Mouse (Mus musculus): Measurements from ENCODE around the gene Rmdn3. TPM values are rescaled to one million over a fixed set of nuclear protein-coding genes. Genes with fewer than 3 reads are reported as not detected.

Gene Rmdn3
- polyA plus RNA-seq, 1 experiment: 20.7 TPM

DNA sequence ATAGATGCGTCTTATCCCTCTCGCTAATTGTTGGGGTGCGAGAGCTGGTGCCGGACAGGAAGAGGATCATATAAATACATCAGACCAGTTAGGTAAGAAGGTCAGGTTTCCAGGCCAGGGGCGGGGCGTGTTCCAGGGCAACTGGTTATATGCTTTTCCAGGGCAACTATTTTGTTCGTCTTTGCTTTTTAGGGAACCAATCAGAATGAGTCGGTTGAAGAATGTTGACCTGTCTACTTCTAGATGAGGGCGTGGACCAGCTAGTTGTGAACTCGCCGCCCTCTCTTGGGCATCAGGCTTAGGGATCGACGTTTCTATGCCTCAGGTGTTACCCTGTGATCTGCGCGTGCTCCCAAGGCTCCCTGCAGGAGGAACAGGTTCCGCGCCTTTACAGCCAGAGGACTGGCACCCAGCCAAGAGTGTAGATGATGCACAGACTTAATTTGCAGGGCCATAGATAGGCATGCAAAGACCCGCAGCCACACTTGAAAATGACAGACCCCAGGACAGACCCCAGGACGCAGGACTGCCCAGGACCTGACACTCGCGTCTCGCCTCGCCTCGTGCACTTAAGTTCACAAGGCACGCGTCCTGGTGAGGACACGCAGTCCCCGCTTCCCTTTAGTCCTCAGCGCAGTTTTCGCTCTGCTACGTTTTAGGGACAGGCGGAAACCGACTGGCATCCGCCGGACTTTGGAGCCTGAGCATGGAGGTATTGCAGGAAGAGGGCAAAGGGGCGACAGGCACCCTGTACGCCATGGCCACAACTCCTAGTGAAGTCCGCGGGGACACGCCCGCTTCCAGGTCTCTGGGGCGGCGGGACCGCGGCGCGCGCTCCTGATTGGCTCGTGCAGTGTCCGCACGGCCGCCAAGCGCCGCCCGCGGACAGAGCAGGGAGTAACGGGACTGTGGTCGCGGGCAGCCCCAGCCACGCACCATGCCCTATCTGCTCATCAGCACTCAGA lies 10.3 kb upstream of the Rmdn3 start, which contains the start of gene Gchfr:
Gchfr (plus strand) TSS at position 873 of the 965 bp plus-strand sequence.
- Histone ChIP-seq H3ac (ENCODE audit: control insufficient read depth, insufficient read length) (peak within 1 kb of the TSS; percentile 14), H3K27me3 (ENCODE audit: control insufficient read depth, insufficient read depth, insufficient read length) (no peaks in the 10 kb centered on the region)

DNA sequence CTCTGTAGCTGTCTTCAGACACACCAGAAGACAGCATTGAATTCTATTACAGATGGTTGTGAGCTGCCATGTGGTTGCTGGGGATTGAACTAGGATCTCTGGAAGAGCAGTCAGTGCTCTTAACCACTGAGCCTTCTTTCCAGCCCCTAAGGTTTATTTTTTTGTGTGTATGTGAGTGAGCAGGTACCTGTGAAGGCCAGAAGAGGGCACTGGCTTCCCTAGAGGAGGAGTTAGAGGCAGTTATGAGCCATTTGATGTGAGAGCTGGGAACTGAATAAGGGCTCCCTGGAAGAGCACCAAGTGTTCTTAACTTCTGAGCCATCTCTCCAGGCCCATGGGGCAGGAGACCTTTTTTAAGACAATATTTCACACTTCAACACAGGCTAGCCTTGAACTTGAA lies 8.6 kb upstream of the Rmdn3 start:
- no peaks in the 10 kb centered on the region for H3K79me2 ChIP-seq (ENCODE audit: control insufficient read depth, insufficient read depth)
- H3ac ChIP-seq (ENCODE audit: control insufficient read depth, insufficient read length): no peak overlapping the region
- no peaks in the 10 kb centered on the region for H3K36me3 ChIP-seq (ENCODE audit: control insufficient read depth, insufficient read depth)
- no peak overlapping the region for H3K4me3 ChIP-seq
- H3K4me2 ChIP-seq (ENCODE audit: low read depth): no peak overlapping the region
- no peaks in the 10 kb centered on the region for H3K27me3 ChIP-seq (ENCODE audit: control insufficient read depth, insufficient read depth, insufficient read length)
- TF ChIP-seq TCF12 (IDR thresholded peaks at IDR 0.05; ENCODE audit: insufficient read depth, poor library complexity, severe bottlenecking): no peak
- no peak for TF ChIP-seq E2F4 (IDR thresholded peaks at IDR 0.05; ENCODE audit: insufficient read depth)
- no peak for TF ChIP-seq MYOG (IDR thresholded peaks at IDR 0.05; ENCODE audit: control insufficient read depth in 1 of 3, insufficient read depth in 1 of 3, insufficient read length in 2 of 3, low read depth in 2 of 3)
- TF ChIP-seq TCF3 (IDR thresholded peaks at IDR 0.05; ENCODE audit: insufficient read length, low read depth): no peak
- TF ChIP-seq POLR2A (IDR thresholded peaks at IDR 0.05; ENCODE audit: insufficient read length, low read depth): no peak
- TF ChIP-seq MYOD1 (IDR thresholded peaks at IDR 0.05; ENCODE audit: control insufficient read depth in 1 of 3, insufficient read length in 2 of 3, low read depth in 2 of 3): no peak
- TF ChIP-seq REST (IDR thresholded peaks at IDR 0.05; ENCODE audit: insufficient read depth, insufficient read length): no peak
- no peak for TF ChIP-seq CEBPB (IDR thresholded peaks at IDR 0.05; ENCODE audit: insufficient read depth, poor library complexity, severe bottlenecking)
- no peak for TF ChIP-seq MAX (IDR thresholded peaks at IDR 0.05; ENCODE audit: low read depth)
- no peak for TF ChIP-seq USF1 (IDR thresholded peaks at IDR 0.05; ENCODE audit: low read depth)
- no peak for TF ChIP-seq POLR2AphosphoS2 (IDR thresholded peaks at IDR 0.05; ENCODE audit: insufficient read length, low read depth)
- no peak for TF ChIP-seq SRF (IDR thresholded peaks at IDR 0.05; ENCODE audit: control insufficient read depth, insufficient read length, low read depth)

More for the DNA sequence above, 10.3 kb upstream of the Rmdn3 start, which contains the start of gene Gchfr:
- TF ChIP-seq POLR2AphosphoS2 (IDR thresholded peaks at IDR 0.05; ENCODE audit: insufficient read length, low read depth): peak; percentile 63
- peak; percentile 73 for TF ChIP-seq POLR2A (IDR thresholded peaks at IDR 0.05; ENCODE audit: insufficient read length, low read depth)
- TF ChIP-seq E2F4 (IDR thresholded peaks at IDR 0.05; ENCODE audit: insufficient read depth): no peak
- peak within 1 kb of the TSS; percentile 47 for H3K4me3 ChIP-seq
- peak within 1 kb of the TSS; percentile 98 for H3K4me2 ChIP-seq (ENCODE audit: low read depth)
- H3K36me3 ChIP-seq (ENCODE audit: control insufficient read depth, insufficient read depth): no peaks in the 10 kb centered on the region
- no peaks in the 10 kb centered on the region for H3K79me2 ChIP-seq (ENCODE audit: control insufficient read depth, insufficient read depth)

DNA sequence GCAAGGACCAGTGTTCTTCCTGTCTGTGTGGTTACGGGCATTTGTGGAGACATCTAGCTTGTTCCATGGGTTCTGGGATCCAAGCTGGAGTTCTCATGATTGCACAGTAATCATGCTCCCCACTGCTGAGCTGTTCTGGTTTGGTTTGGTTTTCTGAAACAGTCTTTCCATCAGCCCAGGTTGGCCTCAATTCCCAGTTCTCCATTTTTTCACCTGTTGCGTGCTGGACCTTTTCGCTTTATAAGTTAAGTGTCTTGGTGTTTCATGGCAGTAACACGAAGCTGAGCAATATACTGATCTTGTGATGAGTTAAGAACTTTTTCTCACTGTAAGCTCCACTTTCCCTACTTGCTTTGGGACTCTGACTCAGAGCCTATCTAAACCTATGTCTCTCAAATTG lies 7.2 kb upstream of the Rmdn3 start:
- H3K36me3 ChIP-seq (ENCODE audit: control insufficient read depth, insufficient read depth): no peaks in the 10 kb centered on the region
- H3K4me3 ChIP-seq: no peak overlapping the region
- no peak overlapping the region for H3K4me2 ChIP-seq (ENCODE audit: low read depth)
- no peak overlapping the region for H3ac ChIP-seq (ENCODE audit: control insufficient read depth, insufficient read length)
- TF ChIP-seq REST (IDR thresholded peaks at IDR 0.05; ENCODE audit: insufficient read depth, insufficient read length) (no peak), POLR2A (IDR thresholded peaks at IDR 0.05; ENCODE audit: insufficient read length, low read depth) (no peak), POLR2AphosphoS2 (IDR thresholded peaks at IDR 0.05; ENCODE audit: insufficient read length, low read depth) (no peak), MAX (IDR thresholded peaks at IDR 0.05; ENCODE audit: low read depth) (no peak), TCF12 (IDR thresholded peaks at IDR 0.05; ENCODE audit: insufficient read depth, poor library complexity, severe bottlenecking) (no peak), USF1 (IDR thresholded peaks at IDR 0.05; ENCODE audit: low read depth) (no peak), MYOG (IDR thresholded peaks at IDR 0.05; ENCODE audit: control insufficient read depth in 1 of 3, insufficient read depth in 1 of 3, insufficient read length in 2 of 3, low read depth in 2 of 3) (no peak), SRF (IDR thresholded peaks at IDR 0.05; ENCODE audit: control insufficient read depth, insufficient read length, low read depth) (no peak), TCF3 (IDR thresholded peaks at IDR 0.05; ENCODE audit: insufficient read length, low read depth) (no peak), CEBPB (IDR thresholded peaks at IDR 0.05; ENCODE audit: insufficient read depth, poor library complexity, severe bottlenecking) (no peak)
- no peaks in the 10 kb centered on the region for H3K79me2 ChIP-seq (ENCODE audit: control insufficient read depth, insufficient read depth)
- H3K27me3 ChIP-seq (ENCODE audit: control insufficient read depth, insufficient read depth, insufficient read length): no peaks in the 10 kb centered on the region

DNA sequence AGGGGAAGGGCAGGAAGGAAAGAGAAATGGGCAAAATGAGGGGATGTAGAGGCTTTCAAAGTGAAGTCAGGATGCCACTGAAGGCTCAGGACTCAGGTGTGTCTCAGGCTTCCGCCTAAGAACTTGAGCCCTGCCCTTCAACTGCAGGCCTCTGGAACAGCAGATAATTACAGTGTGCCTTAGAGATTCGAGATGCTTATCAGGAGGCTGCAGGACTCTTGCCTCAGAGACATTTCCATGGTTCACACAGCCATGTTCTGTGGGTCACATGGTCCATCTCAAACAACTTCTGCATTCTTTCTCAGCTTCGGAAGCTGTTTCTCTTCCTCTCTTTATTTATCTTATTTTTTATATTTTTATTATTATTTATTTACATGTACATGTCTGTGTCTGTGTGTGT lies 6.3 kb upstream of the Rmdn3 start:
- no peak overlapping the region for H3ac ChIP-seq (ENCODE audit: control insufficient read depth, insufficient read length)
- H3K4me3 ChIP-seq: no peak overlapping the region
- no peak overlapping the region for H3K4me2 ChIP-seq (ENCODE audit: low read depth)
- H3K36me3 ChIP-seq (ENCODE audit: control insufficient read depth, insufficient read depth): no peaks in the 10 kb centered on the region
- no peaks in the 10 kb centered on the region for H3K79me2 ChIP-seq (ENCODE audit: control insufficient read depth, insufficient read depth)
- H3K27me3 ChIP-seq (ENCODE audit: control insufficient read depth, insufficient read depth, insufficient read length): no peaks in the 10 kb centered on the region
- no peak for TF ChIP-seq MAX (IDR thresholded peaks at IDR 0.05; ENCODE audit: low read depth)
- no peak for TF ChIP-seq REST (IDR thresholded peaks at IDR 0.05; ENCODE audit: insufficient read depth, insufficient read length)
- TF ChIP-seq CEBPB (IDR thresholded peaks at IDR 0.05; ENCODE audit: insufficient read depth, poor library complexity, severe bottlenecking): no peak
- TF ChIP-seq E2F4 (IDR thresholded peaks at IDR 0.05; ENCODE audit: insufficient read depth): no peak
- no peak for TF ChIP-seq MYOD1 (IDR thresholded peaks at IDR 0.05; ENCODE audit: control insufficient read depth in 1 of 3, insufficient read length in 2 of 3, low read depth in 2 of 3)
- TF ChIP-seq TCF12 (IDR thresholded peaks at IDR 0.05; ENCODE audit: insufficient read depth, poor library complexity, severe bottlenecking): no peak
- TF ChIP-seq SRF (IDR thresholded peaks at IDR 0.05; ENCODE audit: control insufficient read depth, insufficient read length, low read depth): no peak
- TF ChIP-seq USF1 (IDR thresholded peaks at IDR 0.05; ENCODE audit: low read depth): no peak
- TF ChIP-seq MYOG (IDR thresholded peaks at IDR 0.05; ENCODE audit: control insufficient read depth in 1 of 3, insufficient read depth in 1 of 3, insufficient read length in 2 of 3, low read depth in 2 of 3): no peak
- TF ChIP-seq POLR2A (IDR thresholded peaks at IDR 0.05; ENCODE audit: insufficient read length, low read depth): no peak
- no peak for TF ChIP-seq POLR2AphosphoS2 (IDR thresholded peaks at IDR 0.05; ENCODE audit: insufficient read length, low read depth)
